Mouse (Mus musculus) heart, embryonic 13.5 days (tissue): Measurements from ENCODE around the gene Hhat. TPM values are rescaled to one million over a fixed set of nuclear protein-coding genes. Genes with fewer than 3 reads are reported as not detected.

Experiments
- ATAC-seq: fragments of 200-750 bp; cut with Nextera tagmentation; 2 replicates; pipeline ENCODE4 v1.8.0; 2017; ENCODE audit warnings: moderate TSS enrichment; ENCODE audit not compliant: insufficient number of reproducible peaks, low FRiP score, low TSS enrichment; ENCODE audit errors: extremely low read depth
- H3K27ac ChIP-seq: fragments of 300-500 bp; sonication (generic); replicated peaks from 2 replicates; pipeline ENCODE4 v1.5.1; 2015; ENCODE audit warnings: moderate library complexity, mild to moderate bottlenecking, inconsistent platforms
- H3K27me3 ChIP-seq: fragments of 300-500 bp; sonication (generic); replicated peaks from 2 replicates; pipeline ENCODE4 v1.6.1; 2015; ENCODE audit warnings: mild to moderate bottlenecking, inconsistent platforms
- H3K36me3 ChIP-seq: fragments of 300-500 bp; sonication (generic); 2 replicates; pipeline ENCODE4 v1.6.1; 2015; ENCODE audit warnings: mild to moderate bottlenecking, inconsistent platforms
- H3K4me1 ChIP-seq: fragments of 300-500 bp; sonication (generic); 2 replicates; pipeline ENCODE4 v1.6.1; 2015; ENCODE audit warnings: inconsistent platforms
- H3K4me2 ChIP-seq: fragments of 300-500 bp; sonication (generic); 2 replicates; pipeline ENCODE4 v1.6.1; 2015; ENCODE audit warnings: inconsistent platforms, mild to moderate bottlenecking, moderate library complexity
- H3K4me3 ChIP-seq: fragments of 300-500 bp; sonication (generic); 2 replicates; pipeline ENCODE4 v1.5.1; 2015; ENCODE audit warnings: moderate library complexity, mild to moderate bottlenecking, inconsistent platforms
- H3K9ac ChIP-seq: fragments of 300-500 bp; sonication (generic); 2 replicates; pipeline ENCODE4 v1.6.1; 2015; ENCODE audit warnings: inconsistent platforms, mild to moderate bottlenecking, moderate library complexity
- H3K9me3 ChIP-seq: fragments of 300-500 bp; sonication (generic); 2 replicates; pipeline ENCODE4 v1.6.1; 2016; ENCODE audit warnings: inconsistent platforms
- WGBS: fragments of 180-500 bp; shearing (Covaris S2); methylation state at CpG from one replicate; pipeline ENCODE4 v1.1.7; 2015; ENCODE audit warnings: mixed read lengths; 5-methylcytosine and 5-hydroxymethylcytosine counted together
- polyA plus RNA-seq: library from polyadenylated mRNA; unstranded; fragments of >200 nt; fragmentation: Nextera tagmentation; extraction: Ambion mirVana; gene quantifications from 2 replicates; pipeline ENCODE4 v1.2.1, GENCODE M21; 2015

The Hhat gene
- polyA plus RNA-seq, 1 experiment from 2014 or later, result 6.3 TPM

GRCm38 (mm10) chr1:192451722-192452121 lies 319.3 kb downstream of the Hhat start:
- Histone ChIP-seq H3K27me3 (peaks cover 30% of the 10 kb centered on the region; the same call in 1 of the 2 replicates), H3K4me1 (peaks cover 12% of the 10 kb centered on the region; the same call in 1 of the 2 replicates), H3K9ac (no peak overlapping the region), H3K4me2 (no peak overlapping the region), H3K36me3 (no peaks in the 10 kb centered on the region), H3K4me3 (no peak overlapping the region), H3K27ac (no peak overlapping the region), H3K9me3 (no peaks in the 10 kb centered on the region)
- WGBS, result 51% methylated on average over 4 of the region's 4 CpGs
- no peak for ATAC-seq

GRCm38 (mm10) chr1:192450425-192450824 lies 320.6 kb downstream of the Hhat start:
- no peak overlapping the region for H3K9ac ChIP-seq
- no peak overlapping the region for H3K4me2 ChIP-seq
- no peak for ATAC-seq
- peaks cover 12% of the 10 kb centered on the region; the same call in 1 of the 2 replicates for H3K4me1 ChIP-seq
- no peaks in the 10 kb centered on the region for H3K36me3 ChIP-seq
- peaks cover 30% of the 10 kb centered on the region; the same call in 1 of the 2 replicates for H3K27me3 ChIP-seq
- no peak overlapping the region for H3K27ac ChIP-seq
- H3K4me3 ChIP-seq, result no peak overlapping the region
- no peaks in the 10 kb centered on the region for H3K9me3 ChIP-seq

DNA sequence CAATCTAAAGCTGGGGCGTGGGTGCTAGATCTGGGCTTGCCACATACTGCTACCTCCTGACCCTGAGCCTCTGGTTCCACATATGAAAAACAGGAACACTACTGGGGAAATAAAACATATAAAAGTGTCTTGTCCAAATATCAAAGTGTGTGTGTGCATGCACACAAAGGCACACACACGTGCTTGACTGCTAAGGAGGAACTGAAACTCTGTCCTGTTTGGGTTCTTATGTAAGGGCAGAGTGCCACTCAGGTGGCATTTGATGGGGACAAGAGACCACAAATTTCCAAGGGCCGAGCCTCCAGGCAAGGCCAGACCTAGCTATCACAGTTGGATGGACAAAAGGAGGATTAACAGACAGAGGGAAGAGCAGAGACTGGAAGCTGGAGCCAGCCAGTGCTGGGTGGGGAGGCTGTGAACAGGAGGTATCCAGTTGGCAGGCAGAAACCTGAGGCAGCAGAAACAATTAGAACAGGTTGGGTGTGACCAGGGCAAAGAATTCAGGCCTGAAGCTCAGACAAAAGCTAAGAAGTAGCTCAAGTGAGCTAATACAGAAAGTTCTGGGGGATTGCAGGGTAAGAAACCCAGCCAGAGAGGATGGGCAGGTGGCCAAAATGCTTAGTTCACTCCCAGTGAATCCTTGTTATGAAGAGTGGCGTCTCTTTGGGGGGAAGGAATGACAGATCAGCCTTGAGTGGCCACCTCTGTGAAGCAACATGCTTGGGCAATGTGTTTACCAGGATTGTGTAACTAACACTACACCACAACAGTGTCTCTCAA lies 321.3 kb downstream of the Hhat start:
- WGBS, result 55% methylated on average over 4 of the region's 4 CpGs
- Histone ChIP-seq H3K4me1 (peaks cover 15% of the 10 kb centered on the region), H3K27me3 (peaks cover 30% of the 10 kb centered on the region; the same call in 1 of the 2 replicates), H3K4me2 (no peak overlapping the region), H3K9ac (no peak overlapping the region), H3K4me3 (no peak overlapping the region), H3K9me3 (no peaks in the 10 kb centered on the region), H3K36me3 (no peaks in the 10 kb centered on the region), H3K27ac (no peak overlapping the region)
- no peak for ATAC-seq

DNA sequence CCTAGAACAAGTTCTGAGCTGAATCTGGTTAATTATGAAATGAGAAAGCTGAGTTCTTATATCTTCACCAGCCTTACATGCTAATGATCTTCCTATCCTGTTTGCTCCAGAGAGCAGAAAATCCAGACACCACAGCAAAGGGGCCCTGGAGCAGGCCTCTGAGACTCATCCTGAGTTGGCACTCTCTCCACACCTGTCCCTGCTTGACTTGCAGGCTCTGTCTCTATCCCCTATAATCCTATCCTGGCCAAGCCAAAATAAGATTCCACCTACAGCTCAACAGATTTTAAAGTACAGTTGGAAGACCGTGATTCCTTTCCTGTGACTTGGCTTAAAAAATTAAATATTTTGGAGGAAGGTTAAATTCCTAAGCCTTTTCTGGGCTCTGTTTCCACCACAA lies 322.5 kb downstream of the Hhat start:
- H3K4me2 ChIP-seq, result no peak overlapping the region
- H3K27ac ChIP-seq, result no peak overlapping the region
- H3K9me3 ChIP-seq, result no peaks in the 10 kb centered on the region
- no peak for ATAC-seq
- WGBS, result 71% methylated on average over 1 of the region's 1 CpGs
- H3K4me1 ChIP-seq, result peaks cover 15% of the 10 kb centered on the region
- no peak overlapping the region for H3K4me3 ChIP-seq
- no peak overlapping the region for H3K9ac ChIP-seq
- no peaks in the 10 kb centered on the region for H3K36me3 ChIP-seq
- peaks cover 30% of the 10 kb centered on the region for H3K27me3 ChIP-seq

- 52% methylated on average over 2 of the region's 2 CpGs for WGBS
- Histone ChIP-seq H3K36me3 (no peaks in the 10 kb centered on the region), H3K9me3 (no peaks in the 10 kb centered on the region), H3K4me1 (peaks cover 13% of the 10 kb centered on the region), H3K9ac (no peak overlapping the region), H3K4me2 (no peak overlapping the region), H3K4me3 (no peak overlapping the region), H3K27me3 (peaks cover 35% of the 10 kb centered on the region), H3K27ac (no peak overlapping the region)
- no peak for ATAC-seq
Measured at GRCm38 (mm10) chr1:192447666-192448065, 323.4 kb downstream of the Hhat start.

Other genes starting within 250 kb of the Hhat start
- 13.7 and 14.2 TPM in 2 replicates for gene Sertad4, start 84.5 kb upstream of the Hhat start, polyA plus RNA-seq